Mouse (Mus musculus) ES-Bruce4 (cell line): ENCODE measurements around the gene Edn3. TPM values are rescaled to one million over a fixed set of nuclear protein-coding genes. Genes with fewer than 3 reads are reported as not detected.

ENCODE experiments used
- H3K27ac ChIP-seq: 2 replicates; pipeline ENCODE4 v1.5.1; 2012; ENCODE audit warnings: low read length, inconsistent platforms; ENCODE audit not compliant: insufficient read depth
- H3K27me3 ChIP-seq: 2 replicates; pipeline ENCODE4 v1.6.1; 2012; ENCODE audit warnings: mild to moderate bottlenecking, low read length, inconsistent platforms; ENCODE audit not compliant: control insufficient read depth, poor library complexity, insufficient read depth, severe bottlenecking
- H3K36me3 ChIP-seq: 2 replicates; pipeline ENCODE4 v1.6.1; 2012; ENCODE audit warnings: inconsistent platforms, mild to moderate bottlenecking, low read length, moderate library complexity; ENCODE audit not compliant: control insufficient read depth, poor library complexity, insufficient read depth, severe bottlenecking
- H3K4me1 ChIP-seq: one replicate; pipeline ENCODE4 v1.8.1; 2011; ENCODE audit warnings: low read length; ENCODE audit not compliant: control insufficient read depth, insufficient read depth
- H3K4me3 ChIP-seq: 2 replicates; pipeline ENCODE4 v1.5.1; 2011; ENCODE audit warnings: low read depth, mild to moderate bottlenecking, low read length
- H3K9ac ChIP-seq: 2 replicates; pipeline ENCODE4 v1.6.1; 2012; ENCODE audit warnings: low read depth, mild to moderate bottlenecking, inconsistent platforms; ENCODE audit not compliant: poor library complexity, severe bottlenecking
- H3K9me3 ChIP-seq: replicated peaks from 2 replicates; pipeline ENCODE4 v1.6.1; 2012; ENCODE audit warnings: mild to moderate bottlenecking, low read length, inconsistent platforms; ENCODE audit not compliant: control insufficient read depth, poor library complexity, insufficient read depth, severe bottlenecking
- CTCF ChIP-seq: IDR thresholded peaks from one replicate; pipeline ENCODE4 v1.8.1; 2011; ENCODE audit warnings: low read depth, low read length
- EP300 ChIP-seq: IDR thresholded peaks from 2 replicates; pipeline ENCODE4 v1.6.1; 2011; ENCODE audit warnings: low read depth, low read length; ENCODE audit not compliant: insufficient read depth
- POLR2A ChIP-seq: IDR thresholded peaks from one replicate; pipeline ENCODE4 v1.8.1; 2011; ENCODE audit warnings: low read length; ENCODE audit not compliant: insufficient read depth
- polyA plus RNA-seq: library from polyadenylated mRNA; stranded (reverse); fragments of >200 nt; gene quantifications from 2 replicates; pipeline ENCODE4 v1.2.4, GENCODE M21; 2011; ENCODE audit warnings: low read depth; ENCODE audit not compliant: missing spikeins, insufficient read depth, insufficient read length

Gene Edn3
- polyA plus RNA-seq, 1 experiment = 0.79 TPM

DNA sequence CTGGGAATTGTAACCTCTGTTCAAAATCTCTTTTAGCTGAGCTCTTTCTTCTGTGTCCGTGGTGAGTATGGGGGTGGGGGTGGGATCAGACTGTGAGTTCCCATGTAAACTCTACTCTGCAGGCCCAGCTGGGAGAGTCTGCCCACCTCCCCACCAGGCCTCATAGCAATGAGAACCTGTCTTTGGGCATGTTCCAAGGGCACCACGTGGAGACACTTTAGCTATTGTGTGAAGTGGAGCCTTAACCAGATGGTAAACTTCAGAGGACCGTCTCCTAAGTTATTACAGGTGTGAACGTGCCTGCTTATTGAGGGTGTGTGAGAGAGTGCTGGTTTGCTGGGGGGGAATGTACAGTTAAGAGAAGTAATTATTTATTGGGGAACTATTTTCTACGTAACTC is 22.5 kb downstream of the Edn3 start:
- no peak overlapping the region for H3K27ac ChIP-seq
- no peaks in the 10 kb centered on the region for H3K27me3 ChIP-seq
- no peaks in the 10 kb centered on the region for H3K4me1 ChIP-seq
- H3K9me3 ChIP-seq = no peaks in the 10 kb centered on the region
- no peaks in the 10 kb centered on the region for H3K36me3 ChIP-seq
- no peak overlapping the region for H3K4me3 ChIP-seq
- TF ChIP-seq EP300 (no peak), CTCF (no peak), POLR2A (no peak)
- H3K9ac ChIP-seq = no peak overlapping the region

DNA sequence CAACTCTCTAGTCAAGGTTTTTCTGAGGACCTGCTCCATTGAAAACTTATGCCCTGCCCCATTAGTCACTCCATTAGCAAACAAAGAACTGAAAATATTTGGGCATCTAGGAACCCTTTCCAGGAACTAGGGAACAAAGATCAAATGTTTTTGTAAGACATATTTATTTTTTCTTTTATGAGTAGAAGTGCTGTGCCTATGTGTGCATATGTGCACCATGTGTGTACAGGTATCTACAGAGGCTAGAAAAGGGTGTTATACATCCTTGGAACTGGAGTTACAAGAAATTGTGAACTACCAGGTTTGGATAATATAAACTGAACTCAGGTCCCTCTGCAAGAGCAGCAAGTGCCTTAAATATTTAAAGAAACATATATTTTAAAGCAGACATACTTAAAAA is 28.4 kb downstream of the Edn3 start:
- Histone ChIP-seq H3K36me3 (no peaks in the 10 kb centered on the region), H3K27me3 (no peaks in the 10 kb centered on the region), H3K27ac (no peak overlapping the region), H3K4me1 (no peaks in the 10 kb centered on the region), H3K9ac (no peak overlapping the region), H3K9me3 (no peaks in the 10 kb centered on the region), H3K4me3 (no peak overlapping the region)
- TF ChIP-seq CTCF = no peak
- no peak for TF ChIP-seq EP300
- no peak for TF ChIP-seq POLR2A

DNA sequence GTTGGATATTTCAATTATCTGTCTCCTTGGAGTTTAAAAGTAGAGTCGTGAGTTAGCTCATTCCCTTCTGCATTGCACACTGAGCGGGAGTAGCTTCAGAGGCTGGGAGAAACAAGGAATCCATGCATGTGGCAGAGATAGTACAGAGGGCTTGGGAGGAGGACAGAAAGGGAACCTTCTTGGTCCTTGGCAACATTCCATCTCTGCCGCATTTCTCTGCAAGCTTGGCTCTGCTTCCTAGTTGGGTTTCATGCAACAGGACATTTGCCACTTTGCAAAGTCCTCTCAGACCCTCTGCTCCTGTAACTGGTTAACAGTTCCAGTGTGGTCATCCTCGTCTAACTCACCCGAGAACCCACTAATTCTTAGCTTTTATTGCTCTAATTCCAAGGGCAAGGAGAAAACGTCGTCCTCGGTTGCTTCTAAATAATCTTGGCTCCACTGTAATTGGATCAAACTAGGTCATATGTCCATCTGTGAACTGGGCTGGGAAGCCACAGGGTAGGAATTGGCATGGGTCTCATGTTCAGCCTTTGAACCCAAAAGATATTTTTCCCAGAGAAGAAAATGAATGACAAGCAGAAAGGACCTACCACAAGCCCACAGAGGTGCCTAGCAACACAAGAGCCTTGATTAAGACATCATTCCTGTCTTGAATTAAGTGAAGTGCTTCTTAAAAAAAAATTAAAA is 32.2 kb downstream of the Edn3 start:
- TF ChIP-seq CTCF = no peak
- TF ChIP-seq EP300 = no peak
- TF ChIP-seq POLR2A = no peak
- Histone ChIP-seq H3K27ac (no peak overlapping the region), H3K4me1 (no peaks in the 10 kb centered on the region), H3K9me3 (no peaks in the 10 kb centered on the region), H3K36me3 (no peaks in the 10 kb centered on the region), H3K9ac (no peak overlapping the region), H3K4me3 (no peak overlapping the region), H3K27me3 (no peaks in the 10 kb centered on the region)

DNA sequence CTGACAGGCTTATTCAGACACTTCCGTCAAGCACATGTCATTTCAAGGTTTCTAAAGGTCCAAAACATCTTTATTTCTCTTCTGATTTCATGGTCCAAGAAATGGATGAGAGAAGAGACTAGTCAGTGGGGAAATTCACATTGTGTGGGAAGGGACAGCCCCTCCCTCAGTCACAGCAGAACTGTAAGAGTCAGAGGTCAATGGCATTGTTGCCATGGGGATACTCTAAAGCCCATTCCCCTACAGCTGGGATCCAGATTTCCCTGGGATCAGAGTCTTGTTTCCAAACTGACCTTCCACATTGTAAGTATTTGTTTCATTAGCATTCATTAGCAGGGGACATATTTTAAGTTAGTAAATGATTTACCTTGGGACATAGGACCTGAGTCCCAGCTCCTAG is 32.8 kb downstream of the Edn3 start:
- no peaks in the 10 kb centered on the region for H3K9me3 ChIP-seq
- TF ChIP-seq CTCF (no peak), EP300 (no peak), POLR2A (no peak)
- H3K4me1 ChIP-seq = no peaks in the 10 kb centered on the region
- H3K9ac ChIP-seq = no peak overlapping the region
- H3K27ac ChIP-seq = no peak overlapping the region
- H3K27me3 ChIP-seq = no peaks in the 10 kb centered on the region
- H3K36me3 ChIP-seq = no peaks in the 10 kb centered on the region
- H3K4me3 ChIP-seq = no peak overlapping the region

GRCm38 (mm10) chr2:174796998-174797397 is 36.6 kb downstream of the Edn3 start:
- Histone ChIP-seq H3K9ac (no peak overlapping the region), H3K27me3 (no peaks in the 10 kb centered on the region), H3K4me3 (no peak overlapping the region), H3K27ac (no peak overlapping the region), H3K4me1 (no peaks in the 10 kb centered on the region), H3K9me3 (no peaks in the 10 kb centered on the region), H3K36me3 (no peaks in the 10 kb centered on the region)
- TF ChIP-seq CTCF = peak; percentile 53
- no peak for TF ChIP-seq EP300

- H3K9me3 ChIP-seq = no peaks in the 10 kb centered on the region
- no peaks in the 10 kb centered on the region for H3K36me3 ChIP-seq
- TF ChIP-seq CTCF = peak; percentile 37
- no peak for TF ChIP-seq POLR2A
- no peaks in the 10 kb centered on the region for H3K4me1 ChIP-seq
- no peak overlapping the region for H3K27ac ChIP-seq
- no peak overlapping the region for H3K4me3 ChIP-seq
- H3K9ac ChIP-seq = no peak overlapping the region
- no peaks in the 10 kb centered on the region for H3K27me3 ChIP-seq
These were observed 37.2 kb downstream of the Edn3 start for GRCm38 (mm10) chr2:174797495-174798068.
